In genomic region chr2:66178848-66179215, GRCm38 (mm10) we compare ENCODE assay signal across 15 mouse cellular contexts. TPM values are rescaled to one million over a fixed set of nuclear protein-coding genes. Genes with fewer than 3 reads are reported as not detected.
A peak's percentile ranks its signal among the peaks of the same experiment; 100 is the strongest.
DNase-seq lines count a peak whose midpoint lies in the region; ATAC-seq lines count a peak whose summit lies in the region.
"Had no signal": no experiment of that assay in that cellular context is flagged by ENCODE, and none has a peak within 500 bp of the region (broad histone marks: within the 10 kb centered on the region; RNA-seq: fewer than 3 reads in every experiment).

No protein-coding gene starts in this region.

- no peak overlapping the region for H3K4me3 ChIP-seq in forebrain, embryonic 12.5 days (replicated peaks)
- no peak overlapping the region for H3K4me3 ChIP-seq in hindbrain, embryonic 14.5 days (replicated peaks; ENCODE audit: low read length)
- no peak overlapping the region for H3K4me3 ChIP-seq in midbrain, embryonic 16.5 days (ENCODE audit: low read depth, low read length)
- H3K4me3 ChIP-seq: embryonic facial prominence, embryonic 13.5 days; heart, embryonic 13.5 days; limb, embryonic 13.5 days had no signal

- H3K4me1 ChIP-seq in forebrain, embryonic 12.5 days, result peaks cover 45% of the 10 kb centered on the region
- peaks cover 26% of the 10 kb centered on the region for H3K4me1 ChIP-seq in hindbrain, embryonic 14.5 days (replicated peaks; ENCODE audit: control insufficient read depth, insufficient read depth, low read length)
- H3K4me1 ChIP-seq in midbrain, embryonic 16.5 days (ENCODE audit: control insufficient read depth, insufficient read depth, low read length), result peaks cover 35% of the 10 kb centered on the region
- H3K4me1 ChIP-seq: heart, embryonic 13.5 days had no signal

- peak; percentile 59 for DNase-seq in brain, adult 2 months (ENCODE audit: low read depth, low spot score)
- DNase-seq in hindbrain, embryonic 14.5 days (ENCODE audit: low spot score), result no peak
- no peak for DNase-seq in right cerebral cortex, adult 2 months (ENCODE audit: low spot score in 2 of 2)
- DNase-seq in B cell, adult 2 months, result no peak
- DNase-seq: adrenal gland, postnatal 10 days; cerebellum, postnatal 25 days; lung, adult 18-20 months had no signal

- no peak overlapping the region for H3K9ac ChIP-seq in forebrain, embryonic 12.5 days
- H3K9ac ChIP-seq in hindbrain, embryonic 14.5 days, result no peak overlapping the region
- no peak overlapping the region for H3K9ac ChIP-seq in midbrain, embryonic 16.5 days (ENCODE audit: low read depth, low read length)
- H3K9ac ChIP-seq: embryonic facial prominence, embryonic 13.5 days; heart, embryonic 13.5 days; limb, embryonic 13.5 days had no signal

- ATAC-seq in forebrain, embryonic 12.5 days (ENCODE audit: low FRiP score), result no peak
- ATAC-seq in hindbrain, embryonic 14.5 days (ENCODE audit: low FRiP score), result peak; percentile 19; the same call in 1 of the 2 replicates
- peak; percentile 37; the same call in 1 of the 2 replicates for ATAC-seq in midbrain, embryonic 16.5 days
- no peak for ATAC-seq in inflammation-experienced regulatory T-cells, adult 6 months

- no peaks in the 10 kb centered on the region for H3K36me3 ChIP-seq in forebrain, embryonic 12.5 days (replicated peaks)
- no peaks in the 10 kb centered on the region for H3K36me3 ChIP-seq in hindbrain, embryonic 14.5 days (replicated peaks; ENCODE audit: control insufficient read depth, insufficient read depth)
- H3K36me3 ChIP-seq in midbrain, embryonic 16.5 days (ENCODE audit: control insufficient read depth, insufficient read depth, low read length), result no peaks in the 10 kb centered on the region
- H3K36me3 ChIP-seq: embryonic facial prominence, embryonic 13.5 days; G1E; heart, embryonic 13.5 days had no signal

- H3K27ac ChIP-seq in forebrain, embryonic 12.5 days, result peak overlapping the region; percentile 87
- H3K27ac ChIP-seq in hindbrain, embryonic 14.5 days, result peak overlapping the region; percentile 92
- H3K27ac ChIP-seq in midbrain, embryonic 16.5 days (ENCODE audit: low read length), result peak overlapping the region; percentile 87
- H3K27ac ChIP-seq: embryonic facial prominence, embryonic 13.5 days; heart, embryonic 13.5 days; kidney, postnatal 0 days; limb, embryonic 13.5 days had no signal

- no peaks in the 10 kb centered on the region for H3K27me3 ChIP-seq in forebrain, embryonic 12.5 days
- H3K27me3 ChIP-seq in hindbrain, embryonic 14.5 days (ENCODE audit: control insufficient read depth, insufficient read depth, low read length), result no peaks in the 10 kb centered on the region
- no peaks in the 10 kb centered on the region for H3K27me3 ChIP-seq in midbrain, embryonic 16.5 days (ENCODE audit: control insufficient read depth, insufficient read depth, low read depth, low read length)
- H3K27me3 ChIP-seq: embryonic facial prominence, embryonic 13.5 days; heart, embryonic 13.5 days had no signal

- WGBS in forebrain, embryonic 12.5 days, result 26% methylated on average over 5 of the region's 5 CpGs
- WGBS in hindbrain, embryonic 14.5 days, result 21% methylated on average over 5 of the region's 5 CpGs
- 9% methylated on average over 5 of the region's 5 CpGs for WGBS in midbrain, embryonic 16.5 days

- H3K9me3 ChIP-seq in forebrain, embryonic 12.5 days, result no peaks in the 10 kb centered on the region
- no peaks in the 10 kb centered on the region for H3K9me3 ChIP-seq in hindbrain, embryonic 14.5 days (ENCODE audit: control insufficient read depth, low read length)
- H3K9me3 ChIP-seq in midbrain, embryonic 16.5 days (replicated peaks; ENCODE audit: control insufficient read depth, low read length, poor library complexity, severe bottlenecking), result no peaks in the 10 kb centered on the region
- H3K9me3 ChIP-seq: embryonic facial prominence, embryonic 13.5 days; heart, embryonic 13.5 days; limb, embryonic 13.5 days had no signal

- peak overlapping the region; percentile 42 for H3K4me2 ChIP-seq in forebrain, embryonic 12.5 days
- peak overlapping the region; percentile 45 for H3K4me2 ChIP-seq in hindbrain, embryonic 14.5 days (replicated peaks)
- peak overlapping the region; percentile 51 for H3K4me2 ChIP-seq in midbrain, embryonic 16.5 days (ENCODE audit: low read length)
- H3K4me2 ChIP-seq: embryonic facial prominence, embryonic 13.5 days; heart, embryonic 13.5 days; limb, embryonic 13.5 days had no signal

RNA-seq across cellular contexts. Expression of gene Galnt3, which starts 54.0 kb away (rescaled TPM):
- 0.73 and 1.3 TPM in 2 replicates for polyA plus RNA-seq in forebrain, embryonic 12.5 days (2016; fragmentation: Nextera tagmentation; extraction: Ambion mirVana)
- polyA plus RNA-seq in hindbrain, embryonic 14.5 days (2014; fragmentation: Nextera tagmentation; extraction: Ambion mirVana), result 0.70 and 1.4 TPM in 2 replicates
- 2.0 and 3.5 TPM in 2 replicates for polyA plus RNA-seq in midbrain, embryonic 16.5 days (2015; fragmentation: Nextera tagmentation; extraction: Ambion mirVana)
- polyA plus RNA-seq in inflammation-experienced regulatory T-cells, adult 6 months (2017; shearing (Covaris generic)), result 1 to 10 TPM in 2 of 3 experiments, not detected in 1; 1.1 to 2.0 TPM
- polyA plus RNA-seq: G1E had no signal

Comparison
In these comparisons a context has a peak if more than half of its experiments do, and no peak if none do; other contexts are left out.
1. ATAC-seq: peak in hindbrain, embryonic 14.5 days (single experiment) and midbrain, embryonic 16.5 days (single experiment); none in forebrain, embryonic 12.5 days (single experiment) and inflammation-experienced regulatory T-cells, adult 6 months (single experiment).
2. Peak in every context shown above with its lines, with median percentiles within 50 percentile points of each other: H3K27ac ChIP-seq and H3K4me2 ChIP-seq.